Mouse (Mus musculus): ENCODE measurements at regions not wholly inside any gene's neighbourhood (a gene's known extent, or its start where the extent isn't known, plus 50 kb on each side); places are given as distances from the start of the nearest gene placed in this dataset.

- H3K4me2 ChIP-seq (replicated peaks), result no peak overlapping the region
- H3K27me3 ChIP-seq, result no peaks in the 10 kb centered on the region
- no peak overlapping the region for H3K27ac ChIP-seq
- no peak overlapping the region for H3K4me3 ChIP-seq
- no peaks in the 10 kb centered on the region for H3K9me3 ChIP-seq (replicated peaks)
- ATAC-seq (ENCODE audit: low FRiP score), result no peak
- H3K9ac ChIP-seq, result no peak overlapping the region
- no peaks in the 10 kb centered on the region for H3K36me3 ChIP-seq
- H3K4me1 ChIP-seq, result no peaks in the 10 kb centered on the region
These were observed 452.3 kb upstream of the Gm9747 start for GRCm38 (mm10) chr1:81780583-81780982.

DNA sequence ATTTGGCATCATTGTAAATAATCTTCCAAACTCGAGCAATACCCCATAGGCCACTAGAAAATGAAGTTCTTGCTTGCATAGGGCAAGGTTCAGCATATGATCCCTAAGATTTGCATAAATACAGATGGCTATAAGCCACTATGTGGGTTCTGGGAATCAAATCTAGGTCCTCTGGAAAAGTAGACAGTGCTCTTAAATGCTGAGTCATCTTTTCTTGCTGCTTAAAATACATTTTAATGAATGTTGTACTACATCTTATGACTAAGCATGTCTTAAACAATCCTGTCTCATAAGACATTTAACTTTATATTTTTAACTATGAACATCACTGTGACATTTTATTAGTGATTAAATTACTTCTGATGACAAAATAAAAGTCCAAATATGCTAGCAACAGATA lies 448.6 kb upstream of the Gm9747 start:
- Histone ChIP-seq H3K4me2 (replicated peaks) (no peak overlapping the region), H3K27ac (no peak overlapping the region), H3K9ac (no peak overlapping the region), H3K9me3 (replicated peaks) (no peaks in the 10 kb centered on the region), H3K36me3 (no peaks in the 10 kb centered on the region), H3K4me3 (no peak overlapping the region), H3K27me3 (no peaks in the 10 kb centered on the region), H3K4me1 (no peaks in the 10 kb centered on the region)
- ATAC-seq (ENCODE audit: low FRiP score), result no peak
- WGBS, result 73% methylated on average over 1 of the region's 1 CpGs

- Histone ChIP-seq H3K4me2 (replicated peaks) (no peak overlapping the region), H3K9me3 (replicated peaks) (no peaks in the 10 kb centered on the region), H3K4me1 (no peaks in the 10 kb centered on the region), H3K4me3 (no peak overlapping the region), H3K9ac (no peak overlapping the region), H3K27ac (no peak overlapping the region), H3K36me3 (no peaks in the 10 kb centered on the region), H3K27me3 (no peaks in the 10 kb centered on the region)
- 82% methylated on average over 2 of the region's 2 CpGs for WGBS
- no peak for ATAC-seq (ENCODE audit: low FRiP score)
These were observed 438.1 kb upstream of the Gm9747 start for GRCm38 (mm10) chr1:81794771-81795170.

DNA sequence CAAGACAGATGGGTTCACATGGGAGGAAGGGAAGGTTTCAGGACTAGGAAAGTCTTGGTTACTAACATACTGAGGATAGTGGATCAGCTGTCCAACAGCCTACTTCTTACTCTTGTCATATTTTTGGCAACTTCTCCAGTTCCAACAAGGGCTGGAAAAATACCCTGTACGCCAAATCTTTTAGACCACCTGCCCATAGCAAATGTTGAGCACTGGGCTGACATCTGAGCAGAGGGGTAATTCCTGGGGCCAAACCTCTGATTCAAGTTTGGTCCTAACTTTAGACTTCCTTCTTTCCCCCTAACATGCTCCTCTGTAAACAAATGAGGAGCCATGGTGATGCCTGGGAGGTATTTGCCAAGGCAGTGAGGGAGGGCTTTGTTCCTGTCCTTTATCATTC lies 437.5 kb upstream of the Gm9747 start:
- H3K27me3 ChIP-seq, result no peaks in the 10 kb centered on the region
- H3K9ac ChIP-seq, result no peak overlapping the region
- WGBS, result 81% methylated on average over 1 of the region's 1 CpGs
- H3K27ac ChIP-seq, result no peak overlapping the region
- H3K9me3 ChIP-seq (replicated peaks), result no peaks in the 10 kb centered on the region
- H3K4me1 ChIP-seq, result no peaks in the 10 kb centered on the region
- no peak overlapping the region for H3K4me3 ChIP-seq
- H3K4me2 ChIP-seq (replicated peaks), result no peak overlapping the region
- no peak for ATAC-seq (ENCODE audit: low FRiP score)
- H3K36me3 ChIP-seq, result no peaks in the 10 kb centered on the region

DNA sequence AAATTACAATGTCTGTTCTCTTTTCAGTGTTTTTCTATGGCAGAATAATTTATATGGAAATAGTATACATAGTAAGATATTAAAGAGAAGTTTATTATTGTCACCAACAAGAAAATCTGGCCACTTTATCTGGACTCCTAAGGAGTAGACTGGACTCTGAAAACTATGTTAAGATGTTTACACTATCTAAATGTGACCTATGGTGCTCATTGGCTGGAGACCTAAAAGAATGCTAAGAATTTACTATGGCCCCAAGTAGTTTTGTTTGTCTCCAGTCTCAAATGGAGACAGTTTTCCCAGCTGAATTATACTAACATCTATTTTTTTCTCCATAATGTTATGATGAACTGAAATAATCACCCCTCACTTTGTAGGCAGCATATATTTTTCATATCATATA lies 421.3 kb upstream of the Gm9747 start:
- Histone ChIP-seq H3K4me3 (no peak overlapping the region), H3K9me3 (replicated peaks) (no peaks in the 10 kb centered on the region), H3K36me3 (no peaks in the 10 kb centered on the region), H3K4me2 (replicated peaks) (no peak overlapping the region), H3K9ac (no peak overlapping the region), H3K27me3 (no peaks in the 10 kb centered on the region), H3K4me1 (no peaks in the 10 kb centered on the region), H3K27ac (no peak overlapping the region)
- no peak for ATAC-seq (ENCODE audit: low FRiP score)

DNA sequence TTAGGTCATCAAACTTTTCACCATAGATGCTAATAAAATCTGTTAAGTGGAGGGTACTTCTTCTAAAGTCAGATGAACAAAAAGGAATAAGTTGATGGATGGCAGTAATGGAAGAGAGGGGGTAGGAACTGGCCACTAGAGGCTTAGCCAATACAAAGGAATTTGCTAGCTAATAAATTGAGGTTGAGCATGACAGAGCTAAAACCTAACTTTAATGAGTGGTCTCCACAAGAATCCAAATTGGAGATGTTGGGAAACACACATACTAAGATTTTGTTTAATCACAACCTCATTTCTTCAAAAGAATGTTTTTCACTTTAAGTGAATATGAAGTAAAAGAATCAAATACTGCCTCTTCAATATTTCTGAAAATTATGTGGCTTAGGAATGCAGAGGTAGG lies 414.0 kb upstream of the Gm9747 start:
- Histone ChIP-seq H3K27ac (no peak overlapping the region), H3K9me3 (replicated peaks) (no peaks in the 10 kb centered on the region), H3K4me3 (no peak overlapping the region), H3K4me1 (no peaks in the 10 kb centered on the region), H3K27me3 (no peaks in the 10 kb centered on the region), H3K9ac (no peak overlapping the region), H3K36me3 (no peaks in the 10 kb centered on the region), H3K4me2 (replicated peaks) (no peak overlapping the region)
- ATAC-seq (ENCODE audit: low FRiP score), result no peak

DNA sequence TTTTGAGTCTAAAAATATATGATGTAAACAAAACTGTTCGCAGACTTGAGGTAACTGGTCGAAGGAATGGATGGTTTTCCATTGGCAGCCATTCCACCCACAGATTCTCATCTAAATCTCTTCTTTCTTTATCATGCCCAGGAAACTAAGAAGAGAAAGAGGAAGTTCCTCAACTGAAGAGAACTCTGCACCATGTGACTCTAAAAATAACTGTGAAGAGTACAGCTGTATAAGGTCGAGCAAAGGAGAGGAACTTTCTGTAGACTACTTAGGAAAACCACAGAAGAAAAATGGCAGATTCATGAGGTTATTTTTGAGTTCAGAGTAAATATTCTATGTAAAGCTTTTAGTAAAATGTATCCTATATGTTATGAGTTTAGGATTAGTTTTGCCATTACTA lies 390.9 kb upstream of the Gm9747 start:
- no peak overlapping the region for H3K4me2 ChIP-seq (replicated peaks)
- H3K27me3 ChIP-seq, result no peaks in the 10 kb centered on the region
- H3K9me3 ChIP-seq (replicated peaks), result no peaks in the 10 kb centered on the region
- H3K4me1 ChIP-seq, result no peaks in the 10 kb centered on the region
- H3K27ac ChIP-seq, result no peak overlapping the region
- no peak for ATAC-seq (ENCODE audit: low FRiP score)
- H3K36me3 ChIP-seq, result no peaks in the 10 kb centered on the region
- no peak overlapping the region for H3K9ac ChIP-seq
- WGBS, result 90% methylated on average over 3 of the region's 3 CpGs
- H3K4me3 ChIP-seq, result no peak overlapping the region

- ATAC-seq (ENCODE audit: low FRiP score), result no peak
- Histone ChIP-seq H3K4me2 (replicated peaks) (no peak overlapping the region), H3K9ac (no peak overlapping the region), H3K4me1 (0 out of 2 replicates have a peak, but pooled peaks cover 7% of the 10 kb centered on the region), H3K9me3 (replicated peaks) (no peaks in the 10 kb centered on the region), H3K27ac (no peak overlapping the region), H3K4me3 (no peak overlapping the region), H3K27me3 (no peaks in the 10 kb centered on the region), H3K36me3 (no peaks in the 10 kb centered on the region)
- 80% methylated on average over 6 of the region's 6 CpGs for WGBS
These were observed 382.3 kb upstream of the Gm9747 start for GRCm38 (mm10) chr1:81850462-81851144.

GRCm38 (mm10) chr1:81859464-81859863 lies 373.4 kb upstream of the Gm9747 start:
- Histone ChIP-seq H3K9ac (no peak overlapping the region), H3K4me2 (replicated peaks) (no peak overlapping the region), H3K27ac (no peak overlapping the region), H3K9me3 (replicated peaks) (no peaks in the 10 kb centered on the region), H3K27me3 (no peaks in the 10 kb centered on the region), H3K4me1 (no peaks in the 10 kb centered on the region), H3K4me3 (no peak overlapping the region), H3K36me3 (no peaks in the 10 kb centered on the region)
- ATAC-seq (ENCODE audit: low FRiP score), result no peak
- WGBS, result 55% methylated on average over 2 of the region's 2 CpGs

DNA sequence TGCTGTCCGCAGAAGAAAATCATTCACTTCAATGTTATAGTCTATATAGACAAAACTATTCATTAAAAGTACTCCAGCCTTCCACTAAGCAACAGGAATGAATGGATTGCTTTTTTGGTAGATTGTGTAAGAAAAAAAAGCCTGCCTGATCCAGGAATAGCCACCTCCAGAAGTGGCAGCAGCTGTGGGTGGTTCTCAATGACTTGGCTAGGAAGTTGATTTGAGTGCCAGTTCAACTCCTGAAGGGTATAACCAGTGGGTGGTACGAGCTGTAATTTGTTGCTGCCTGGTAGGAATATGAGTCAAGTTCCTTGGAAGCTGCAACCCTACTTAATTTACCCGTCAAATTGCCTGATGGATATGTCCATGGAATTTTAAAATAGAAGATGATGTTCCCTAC lies 368.3 kb upstream of the Gm9747 start:
- no peak overlapping the region for H3K4me2 ChIP-seq (replicated peaks)
- H3K36me3 ChIP-seq, result no peaks in the 10 kb centered on the region
- H3K27ac ChIP-seq, result no peak overlapping the region
- H3K9me3 ChIP-seq (replicated peaks), result no peaks in the 10 kb centered on the region
- H3K9ac ChIP-seq, result no peak overlapping the region
- WGBS, result 86% methylated on average over 3 of the region's 3 CpGs
- ATAC-seq (ENCODE audit: low FRiP score), result no peak
- H3K4me1 ChIP-seq, result no peaks in the 10 kb centered on the region
- no peak overlapping the region for H3K4me3 ChIP-seq
- no peaks in the 10 kb centered on the region for H3K27me3 ChIP-seq

- WGBS, result 52% methylated on average over 1 of the region's 1 CpGs
- H3K9ac ChIP-seq, result no peak overlapping the region
- H3K4me2 ChIP-seq (replicated peaks), result no peak overlapping the region
- H3K4me3 ChIP-seq, result no peak overlapping the region
- no peaks in the 10 kb centered on the region for H3K36me3 ChIP-seq
- no peaks in the 10 kb centered on the region for H3K27me3 ChIP-seq
- ATAC-seq (ENCODE audit: low FRiP score), result no peak
- no peaks in the 10 kb centered on the region for H3K4me1 ChIP-seq
- no peaks in the 10 kb centered on the region for H3K9me3 ChIP-seq (replicated peaks)
- no peak overlapping the region for H3K27ac ChIP-seq
These were observed 345.9 kb upstream of the Gm9747 start for GRCm38 (mm10) chr1:81886940-81887531.

- WGBS, result 77% methylated on average over 3 of the region's 3 CpGs
- ATAC-seq (ENCODE audit: low FRiP score), result no peak
- Histone ChIP-seq H3K4me1 (no peaks in the 10 kb centered on the region), H3K9ac (no peak overlapping the region), H3K9me3 (replicated peaks) (no peaks in the 10 kb centered on the region), H3K4me3 (no peak overlapping the region), H3K4me2 (replicated peaks) (no peak overlapping the region), H3K27me3 (no peaks in the 10 kb centered on the region), H3K27ac (no peak overlapping the region), H3K36me3 (no peaks in the 10 kb centered on the region)
These were observed 335.7 kb upstream of the Gm9747 start for GRCm38 (mm10) chr1:81897241-81897640.

DNA sequence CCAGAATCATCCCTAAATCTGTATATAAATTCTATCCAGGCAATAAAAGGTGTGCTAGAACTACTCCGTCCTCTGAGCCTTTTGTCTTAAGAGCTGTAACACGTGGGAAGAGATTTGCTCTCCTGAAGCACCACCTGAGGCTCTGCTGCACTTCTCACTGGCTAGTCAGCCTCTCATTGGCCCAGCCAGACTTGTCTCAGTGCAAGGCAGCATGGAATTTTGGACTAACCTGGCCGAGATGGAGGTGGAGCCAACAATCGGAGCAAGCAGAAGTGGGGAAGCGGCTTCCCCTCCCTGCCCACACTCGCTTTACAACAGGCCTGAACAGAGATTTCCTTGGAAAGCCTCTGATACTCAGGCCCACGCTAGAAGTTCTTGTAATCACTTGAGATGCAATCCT lies 332.1 kb upstream of the Gm9747 start:
- H3K4me3 ChIP-seq, result no peak overlapping the region
- WGBS, result 72% methylated on average over 7 of the region's 7 CpGs
- H3K36me3 ChIP-seq, result no peaks in the 10 kb centered on the region
- no peak overlapping the region for H3K4me2 ChIP-seq (replicated peaks)
- no peak for ATAC-seq (ENCODE audit: low FRiP score)
- no peaks in the 10 kb centered on the region for H3K4me1 ChIP-seq
- no peaks in the 10 kb centered on the region for H3K27me3 ChIP-seq
- no peaks in the 10 kb centered on the region for H3K9me3 ChIP-seq (replicated peaks)
- no peak overlapping the region for H3K27ac ChIP-seq
- H3K9ac ChIP-seq, result no peak overlapping the region

Data from hindbrain, embryonic 12.5 days (tissue).